Mouse (Mus musculus) spleen, postnatal 4 days (tissue): Measurements from ENCODE around the gene Olfr586.

Experiments
- DNase-seq, 2 experiments: peaks; one replicate each; pipeline ENCODE4 v3.0.0; 2022; ENCODE audit warnings: low spot score in 2 of 2

The Olfr586 gene

GRCm38 (mm10) chr7:103125538-103125937, at the start of gene Olfr586:
Gene Olfr586, minus strand, starts transcription at chr7:103125638.
- DNase-seq, result no peak

- no peak for DNase-seq
Observed at GRCm38 (mm10) chr7:103169697-103170096, 44.3 kb upstream of the Olfr586 start.

DNA sequence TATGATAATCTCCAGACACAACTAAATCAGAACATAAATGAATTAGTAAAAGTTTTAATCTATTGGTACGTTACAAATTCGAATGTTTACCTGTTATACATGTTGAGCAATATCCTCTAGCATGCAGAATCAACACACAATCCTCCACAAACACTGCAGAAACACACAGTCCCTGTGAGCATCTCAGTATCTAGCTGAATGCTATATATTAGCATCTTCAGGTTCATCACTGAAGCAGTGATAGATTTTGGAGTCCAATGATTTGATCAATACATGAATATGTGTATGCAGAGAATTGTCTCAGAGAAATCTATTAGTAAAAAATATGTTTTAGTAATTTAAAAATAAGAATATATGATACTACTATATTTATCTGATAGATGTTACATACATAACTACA, 30.8 kb upstream of the Olfr586 start, which contains the start of gene Olfr589:
Olfr589 (minus strand) TSS at position 101 of the 400 bp plus-strand sequence.
- no peak for DNase-seq

GRCm38 (mm10) chr7:103140579-103140978, 15.1 kb upstream of the Olfr586 start, which contains the start of gene Olfr588-ps1:
Gene Olfr588-ps1, plus strand, starts transcription at chr7:103140879.
- no peak for DNase-seq

DNA sequence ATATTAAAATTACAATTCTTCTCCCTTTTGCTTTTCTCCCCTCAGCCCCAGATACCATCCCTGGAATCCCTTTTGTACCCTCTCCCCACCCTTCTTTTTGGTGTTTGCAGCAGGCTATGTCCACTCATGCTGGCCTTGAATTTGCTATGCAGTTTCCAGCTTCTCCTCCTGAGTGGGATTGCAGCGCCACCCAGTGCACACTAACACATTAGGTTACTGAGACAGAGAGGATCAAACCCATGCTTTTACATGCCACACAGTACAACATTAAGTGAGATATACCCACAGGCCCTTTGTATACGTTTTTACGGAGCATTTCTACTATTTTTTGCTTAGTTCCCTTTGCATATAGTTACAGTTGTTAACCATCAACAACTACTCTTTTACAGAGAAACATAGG, 6.0 kb downstream of the Olfr586 start:
- DNase-seq, result no peak

- DNase-seq, result no peak
Observed at GRCm38 (mm10) chr7:103097420-103097819, 28.0 kb downstream of the Olfr586 start, which contains the start of gene Olfr585. Gene Olfr585, plus strand, starts transcription at chr7:103097720.

DNA sequence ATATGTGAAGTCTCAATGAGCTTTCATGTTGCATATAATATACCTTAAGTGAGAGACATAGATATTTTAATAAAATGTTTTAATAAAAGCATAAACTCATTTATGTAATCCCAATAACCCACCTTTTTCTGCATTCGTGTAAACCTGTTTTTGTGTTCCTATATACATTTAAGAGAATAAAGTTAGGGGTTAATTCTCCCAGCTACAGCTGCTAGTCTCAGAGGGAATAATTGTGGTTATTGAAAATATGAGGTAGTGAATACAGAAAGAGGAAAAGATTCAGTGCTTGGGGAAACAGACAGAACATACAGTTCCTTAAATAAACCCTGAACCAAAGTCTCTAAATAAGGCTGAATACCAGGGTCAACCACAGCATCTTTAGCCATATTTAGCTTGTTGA, 43.9 kb downstream of the Olfr586 start, which contains the start of gene Olfr584:
Olfr584 (plus strand) TSS at position 301 of the 400 bp plus-strand sequence.
- DNase-seq, result no peak
